Mouse (Mus musculus): Measurements from ENCODE around the gene Rab11fip4.

DNA sequence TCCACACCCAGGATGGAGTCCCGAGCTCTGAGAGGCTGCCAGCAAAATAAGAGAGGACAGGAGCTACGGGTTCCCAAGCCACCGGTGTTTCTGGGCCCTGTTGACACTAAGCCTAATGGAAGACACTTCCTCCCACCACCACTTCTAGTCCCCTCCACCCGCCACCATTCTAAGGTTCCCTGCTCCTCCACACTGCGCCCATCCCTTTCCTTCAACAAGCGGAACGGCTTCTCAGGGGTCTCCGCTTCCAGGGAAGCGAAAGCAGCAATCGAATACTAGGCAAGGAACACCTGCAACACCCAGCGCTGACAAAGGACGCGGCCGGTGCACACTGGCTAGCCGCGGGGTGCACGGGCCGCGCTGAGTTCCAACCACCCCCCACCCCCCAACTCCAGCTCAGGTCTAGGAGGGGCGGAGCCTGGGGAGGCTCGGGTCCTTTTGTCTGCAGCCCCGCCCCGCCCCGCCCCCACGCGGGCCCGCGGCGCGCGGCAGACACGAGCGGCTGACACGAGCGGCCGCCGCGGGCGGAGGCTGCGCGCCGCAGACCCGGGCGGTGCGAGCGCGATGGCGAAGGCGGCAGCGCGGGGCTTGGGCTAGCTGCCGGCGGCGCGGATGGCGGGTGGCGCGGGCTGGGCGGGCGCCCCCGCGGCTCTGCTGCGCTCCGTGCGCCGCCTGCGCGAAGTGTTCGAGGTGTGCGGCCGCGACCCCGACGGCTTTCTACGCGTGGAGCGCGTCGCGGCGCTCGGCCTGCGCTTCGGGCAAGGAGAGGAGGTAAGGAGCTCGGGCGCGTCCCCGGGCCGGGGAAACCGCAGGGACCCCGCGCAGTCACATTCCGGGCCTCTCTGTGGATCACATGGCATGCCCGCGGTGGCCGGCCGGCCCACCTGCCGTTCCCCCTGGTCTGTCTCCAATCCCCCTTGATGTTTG is at the start of gene Rab11fip4:
- TF ChIP-seq CTCF (IDR thresholded peaks at IDR 0.05; ENCODE audit: low read depth), result no peak
- TF ChIP-seq EP300 (IDR thresholded peaks at IDR 0.05; ENCODE audit: low read depth), result no peak
